Mouse (Mus musculus): ENCODE data around the gene Gprin1.
"Not testable (repeated sequence)": the region's sequence is repeated elsewhere in the genome, so short reads cannot be mapped to it uniquely, and the experiment has no call there.

Gprin1 gene

GRCm38 (mm10) chr13:54749864-54750411 is at the start of gene Gprin1:
Gene Gprin1, minus strand, starts transcription at chr13:54749874.
- in situ Hi-C loops (cut with MboI; ENCODE audit: low pct_unique_long_range_greater_than_20kb in 1 of 2, low sequenced_read_pairs in 2 of 2, unreplicated experiment in 1 of 2) = loop anchor here in 1 of 2 experiments (25.0 kb wide), 1 partner anchor 1087 kb away; the partner anchor contains the start of gene Pitx1

GRCm38 (mm10) chr13:54798740-54799139 is 49.1 kb upstream of the Gprin1 start:
- in situ Hi-C loops (cut with MboI; ENCODE audit: low pct_unique_long_range_greater_than_20kb in 1 of 2, low sequenced_read_pairs in 2 of 2, unreplicated experiment in 1 of 2) = loop anchor here (5.0 to 10.0 kb wide), 3 partner anchors 89 to 376 kb away; no protein-coding TSS in a partner anchor

- in situ Hi-C loops (cut with MboI; ENCODE audit: low pct_unique_long_range_greater_than_20kb in 1 of 2, low sequenced_read_pairs in 2 of 2, unreplicated experiment in 1 of 2) = loop anchor here (5.0 to 10.0 kb wide), 3 partner anchors 89 to 377 kb away; no protein-coding TSS in a partner anchor
Observed at GRCm38 (mm10) chr13:54797861-54798643, 48.4 kb upstream of the Gprin1 start.

GRCm38 (mm10) chr13:54797356-54797755 is 47.7 kb upstream of the Gprin1 start:
- in situ Hi-C loops (cut with MboI; ENCODE audit: low pct_unique_long_range_greater_than_20kb in 1 of 2, low sequenced_read_pairs in 2 of 2, unreplicated experiment in 1 of 2) = loop anchor here (5.0 to 10.0 kb wide), 3 partner anchors 90 to 377 kb away; no protein-coding TSS in a partner anchor

GRCm38 (mm10) chr13:54794843-54795242 is 45.2 kb upstream of the Gprin1 start:
- in situ Hi-C loops (cut with MboI; ENCODE audit: low pct_unique_long_range_greater_than_20kb in 1 of 2, low sequenced_read_pairs in 2 of 2, unreplicated experiment in 1 of 2) = loop anchor here (5.0 to 10.0 kb wide), 3 partner anchors 92 to 380 kb away; no protein-coding TSS in a partner anchor

GRCm38 (mm10) chr13:54794002-54794577 is 44.4 kb upstream of the Gprin1 start:
- in situ Hi-C loops (cut with MboI; ENCODE audit: low pct_unique_long_range_greater_than_20kb in 1 of 2, low sequenced_read_pairs in 2 of 2, unreplicated experiment in 1 of 2) = loop anchor here in 1 of 2 experiments (10.0 kb wide), 2 partner anchors 271 to 381 kb away; no protein-coding TSS in a partner anchor

GRCm38 (mm10) chr13:54792259-54793230 is 42.9 kb upstream of the Gprin1 start:
- in situ Hi-C loops (cut with MboI; ENCODE audit: low pct_unique_long_range_greater_than_20kb in 1 of 2, low sequenced_read_pairs in 2 of 2, unreplicated experiment in 1 of 2) = loop anchor here in 1 of 2 experiments (10.0 kb wide), 2 partner anchors 272 to 382 kb away; no protein-coding TSS in a partner anchor

GRCm38 (mm10) chr13:54789561-54790397 is 40.1 kb upstream of the Gprin1 start:
- in situ Hi-C loops (cut with MboI; ENCODE audit: low pct_unique_long_range_greater_than_20kb in 1 of 2, low sequenced_read_pairs in 2 of 2, unreplicated experiment in 1 of 2) = loop anchor here in 1 of 2 experiments (10.0 kb wide), 2 partner anchors 275 to 385 kb away; no protein-coding TSS in a partner anchor

GRCm38 (mm10) chr13:54788740-54789560 is 39.3 kb upstream of the Gprin1 start, which contains the start of gene Tspan17:
Gene Tspan17, plus strand, starts transcription at chr13:54789377.
- in situ Hi-C loops (cut with MboI; ENCODE audit: low pct_unique_long_range_greater_than_20kb in 1 of 2, low sequenced_read_pairs in 2 of 2, unreplicated experiment in 1 of 2) = no loop called here

- in situ Hi-C loops (cut with MboI; ENCODE audit: low pct_unique_long_range_greater_than_20kb in 1 of 2, low sequenced_read_pairs in 2 of 2, unreplicated experiment in 1 of 2) = not testable (repeated sequence)
Observed at GRCm38 (mm10) chr13:54787591-54787990, 37.9 kb upstream of the Gprin1 start.

GRCm38 (mm10) chr13:54783698-54784097 is 34.0 kb upstream of the Gprin1 start, which contains the start of gene Eif4e1b:
Gene Eif4e1b, plus strand, starts transcription at chr13:54783998.
- in situ Hi-C loops (cut with MboI; ENCODE audit: low pct_unique_long_range_greater_than_20kb in 1 of 2, low sequenced_read_pairs in 2 of 2, unreplicated experiment in 1 of 2) = no loop called here

- in situ Hi-C loops (cut with MboI; ENCODE audit: low pct_unique_long_range_greater_than_20kb in 1 of 2, low sequenced_read_pairs in 2 of 2, unreplicated experiment in 1 of 2) = no loop called here
Observed at GRCm38 (mm10) chr13:54783235-54783634, 33.6 kb upstream of the Gprin1 start.

GRCm38 (mm10) chr13:54781086-54781485 is 31.4 kb upstream of the Gprin1 start:
- in situ Hi-C loops (cut with MboI; ENCODE audit: low pct_unique_long_range_greater_than_20kb in 1 of 2, low sequenced_read_pairs in 2 of 2, unreplicated experiment in 1 of 2) = no loop called here

- in situ Hi-C loops (cut with MboI; ENCODE audit: low pct_unique_long_range_greater_than_20kb in 1 of 2, low sequenced_read_pairs in 2 of 2, unreplicated experiment in 1 of 2) = no loop called here
Observed at GRCm38 (mm10) chr13:54780592-54780991, 30.9 kb upstream of the Gprin1 start.

GRCm38 (mm10) chr13:54767012-54767411 is 17.3 kb upstream of the Gprin1 start:
- in situ Hi-C loops (cut with MboI; ENCODE audit: low pct_unique_long_range_greater_than_20kb in 1 of 2, low sequenced_read_pairs in 2 of 2, unreplicated experiment in 1 of 2) = no loop called here

GRCm38 (mm10) chr13:54766192-54766768 is 16.6 kb upstream of the Gprin1 start, which contains the start of gene Sncb:
Gene Sncb, minus strand, starts transcription at chr13:54766595.
- in situ Hi-C loops (cut with MboI; ENCODE audit: low pct_unique_long_range_greater_than_20kb in 1 of 2, low sequenced_read_pairs in 2 of 2, unreplicated experiment in 1 of 2) = no loop called here
